Mouse (Mus musculus) layer of hippocampus, adult 8-10 months (tissue): ENCODE measurements around the gene Gm21974. TPM values are rescaled to one million over a fixed set of nuclear protein-coding genes. Genes with fewer than 3 reads are reported as not detected.

Experiments used
- total RNA-seq, 4 experiments: library from RNA; stranded (reverse); gene quantifications; 2 replicates each; pipeline ENCODE4 v1.2.4; 2022

Gm21974 gene
- total RNA-seq, 4 experiments from 2014 or later: not detected

Other genes with a start within 250 kb of the Gm21974 start
- 10 to 100 TPM; 26.5 to 38.4 (median 31.9) TPM for gene Bcl7c, start 186.5 kb downstream of the Gm21974 start, total RNA-seq
- 1 to 10 TPM; 3.1 to 5.2 (median 3.5) TPM for gene Ctf1, start 182.7 kb downstream of the Gm21974 start, total RNA-seq
- gene Ctf2, start 163.3 kb downstream of the Gm21974 start, total RNA-seq: not detected
- gene Fbxl19, start 150.9 kb downstream of the Gm21974 start, total RNA-seq: 10 to 100 TPM; 52.2 to 65.5 (median 56.3) TPM
- 10 to 100 TPM; 25.8 to 30.7 (median 29.4) TPM for gene Orai3, start 125.6 kb downstream of the Gm21974 start, total RNA-seq
- 10 to 100 TPM; 46.6 to 56.4 (median 48.7) TPM for gene Setd1a, start 118.8 kb downstream of the Gm21974 start, total RNA-seq
- 1 to 10 TPM; 2.0 to 5.7 (median 2.3) TPM for gene Gm49388, start 109.8 kb downstream of the Gm21974 start, total RNA-seq
- 10 to 100 TPM in 2 of 4 experiments, 1 to 10 TPM in 2; 4.8 to 12.2 (median 10.7) TPM for gene Hsd3b7, start 94.8 kb downstream of the Gm21974 start, total RNA-seq
- gene Stx4a, start 71.2 kb downstream of the Gm21974 start, total RNA-seq: 10 to 100 TPM; 61.0 to 86.0 (median 77.0) TPM
- 100 to 1,000 TPM; 344 to 361 (median 348) TPM for gene Stx1b, start 70.9 kb downstream of the Gm21974 start, total RNA-seq
- 10 to 100 TPM; 34.5 to 36.5 (median 35.0) TPM for gene Zfp646, start 19.2 kb downstream of the Gm21974 start, total RNA-seq
- gene Zfp668, start 18.6 kb downstream of the Gm21974 start, total RNA-seq: 10 to 100 TPM; 19.2 to 23.8 (median 22.9) TPM
- 1 to 10 TPM; 2.0 to 4.0 (median 2.8) TPM for gene Prss53, start 4.5 kb downstream of the Gm21974 start, total RNA-seq
- 10 to 100 TPM; 23.8 to 36.6 (median 31.8) TPM for gene Vkorc1, start 163 bp upstream of the Gm21974 start, total RNA-seq
- gene Bckdk, start 8.6 kb upstream of the Gm21974 start, total RNA-seq: 10 to 100 TPM; 42.0 to 45.2 (median 42.2) TPM
- 10 to 100 TPM; 28.5 to 38.3 (median 34.5) TPM for gene Kat8, start 17.1 kb upstream of the Gm21974 start, total RNA-seq
- under 1 TPM; 0.18 to 0.98 (median 0.46) TPM for gene Prss8, start 34.6 kb upstream of the Gm21974 start, total RNA-seq
- gene Prss36, start 51.3 kb upstream of the Gm21974 start, total RNA-seq: 10 to 100 TPM in 1 of 4 experiments, 1 to 10 TPM in 3; 8.0 to 12.7 (median 9.1) TPM
- gene Fus, start 72.0 kb upstream of the Gm21974 start, total RNA-seq: 100 to 1,000 TPM; 328 to 387 (median 356) TPM
- gene Pycard, start 98.4 kb upstream of the Gm21974 start, total RNA-seq: 10 to 100 TPM in 2 of 4 experiments, 1 to 10 TPM in 2; 2.6 to 14.8 (median 7.2) TPM
- 1 to 10 TPM in 2 of 4 experiments, under 1 TPM in 2; 0.47 to 1.1 (median 0.95) TPM for gene Trim72, start 108.5 kb upstream of the Gm21974 start, total RNA-seq
- gene Itgam, start 167.2 kb upstream of the Gm21974 start, total RNA-seq: 10 to 100 TPM; 10.4 to 35.9 (median 24.0) TPM
- gene Gm49368, start 167.2 kb upstream of the Gm21974 start, total RNA-seq: under 1 TPM in 1 of 4 experiments, not detected in 3; 0.16 TPM
- 10 to 100 TPM in 2 of 4 experiments, under 1 TPM in 1, not detected in 1; 0.55 to 37.4 (median 30.5) TPM for gene Itgax, start 234.1 kb upstream of the Gm21974 start, total RNA-seq